Mouse (Mus musculus) G1E-ER4 (cell line): Measurements from ENCODE around the gene Nfe2. TPM values are rescaled to one million over a fixed set of nuclear protein-coding genes. Genes with fewer than 3 reads are reported as not detected.

Source experiments
- GATA1 ChIP-seq: IDR thresholded peaks from one replicate; pipeline ENCODE4 v1.8.0; 2012; ENCODE audit warnings: low read length, inconsistent platforms
- polyA plus RNA-seq: library from polyadenylated mRNA; stranded (reverse); fragments of >175 nt; gene quantifications from 2 replicates; pipeline ENCODE4 v1.2.3, GENCODE M21; 2012

Nfe2 gene
- polyA plus RNA-seq, 1 experiment = 163 TPM

DNA sequence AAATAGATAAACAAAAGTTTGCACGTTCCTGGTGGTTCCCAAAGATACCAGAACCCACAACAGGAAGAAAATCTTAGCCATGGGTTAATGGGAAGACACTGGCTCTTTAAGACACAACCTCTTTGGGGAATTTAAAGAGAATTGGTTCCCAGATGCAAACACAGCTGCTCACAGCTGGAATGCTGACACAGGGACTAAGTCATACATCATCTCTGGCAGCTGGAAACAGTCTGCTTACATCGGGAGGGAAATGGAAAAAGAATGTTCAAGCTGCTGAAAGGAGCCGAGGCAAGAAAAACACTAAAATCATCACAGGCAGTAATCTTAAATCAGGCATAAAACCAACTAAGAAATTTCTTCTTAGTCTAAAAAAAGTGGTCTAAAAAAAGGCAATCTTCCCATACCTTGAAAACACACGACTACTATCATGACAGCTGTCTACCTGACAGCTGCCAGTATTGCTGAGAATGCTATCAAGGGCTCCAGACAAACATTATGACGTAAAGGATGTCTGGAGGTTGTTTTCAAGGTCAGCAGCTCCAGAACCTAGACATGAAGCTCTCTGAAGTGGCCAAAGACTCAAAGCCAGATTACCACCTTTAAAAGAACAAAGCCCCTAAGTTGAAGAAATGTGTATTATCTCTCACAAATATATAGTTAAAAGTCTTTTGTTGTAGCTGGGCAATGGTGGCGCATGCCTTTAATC lies 56.0 kb downstream of the Nfe2 start:
- no peak for TF ChIP-seq GATA1

Other genes with a start within 250 kb of the Nfe2 start
- gene Hoxc4, start 239.5 kb downstream of the Nfe2 start, polyA plus RNA-seq = 65.2 and 89.1 TPM in 2 replicates
- gene Smug1, start 91.3 kb downstream of the Nfe2 start, polyA plus RNA-seq = 5.6 and 6.0 TPM in 2 replicates
- gene Cbx5, start 18.6 kb downstream of the Nfe2 start, polyA plus RNA-seq = 3.1 and 4.0 TPM in 2 replicates
- 83.3 and 173 TPM in 2 replicates for gene Hnrnpa1, start 18.0 kb downstream of the Nfe2 start, polyA plus RNA-seq
- 80.1 and 98.2 TPM in 2 replicates for gene Copz1, start 14.3 kb upstream of the Nfe2 start, polyA plus RNA-seq
- 0.04 TPM in 1 of 2 replicates, not detected in the other for gene Gpr84, start 52.2 kb upstream of the Nfe2 start, polyA plus RNA-seq
- gene Zfp385a, start 81.7 kb upstream of the Nfe2 start, polyA plus RNA-seq = 557 and 673 TPM in 2 replicates
- gene Itga5, start 108.4 kb upstream of the Nfe2 start, polyA plus RNA-seq = not detected in 2 replicates
- gene Gtsf1, start 172.1 kb upstream of the Nfe2 start, polyA plus RNA-seq = not detected in 2 replicates
- not detected in 2 replicates for gene Gtsf2, start 190.1 kb upstream of the Nfe2 start, polyA plus RNA-seq
- gene Nckap1l, start 195.4 kb upstream of the Nfe2 start, polyA plus RNA-seq = 0.79 and 1.1 TPM in 2 replicates
- gene Pde1b, start 244.6 kb upstream of the Nfe2 start, polyA plus RNA-seq = 0.22 and 0.29 TPM in 2 replicates